Mouse (Mus musculus) cortical plate, adult 2 months (tissue): ENCODE measurements around the gene Fgfr1op.
"Not testable (repeated sequence)": the region's sequence is repeated elsewhere in the genome, so short reads cannot be mapped to it uniquely, and the experiment has no call there.

ENCODE experiments used
- CTCF ChIP-seq: fragments of 200-500 bp; IDR thresholded peaks from 2 replicates; pipeline ENCODE4 v1.5.1; 2011; ENCODE audit warnings: mild to moderate bottlenecking, control low read depth, low read length; ENCODE audit not compliant: insufficient read depth; ENCODE audit errors: extremely low read depth
- POLR2A ChIP-seq: fragments of 200-500 bp; IDR thresholded peaks from 2 replicates; pipeline ENCODE4 v1.6.1; 2011; ENCODE audit warnings: mild to moderate bottlenecking, low read length, control low read depth; ENCODE audit not compliant: insufficient read depth; ENCODE audit errors: extremely low read depth

GRCm38 (mm10) chr17:8165608-8165945 is 276 bp downstream of the Fgfr1op start:
- TF ChIP-seq CTCF, POLR2A: not testable (repeated sequence)
